ENCODE assay signal across 20 mouse cellular contexts in genomic region chr1:57472235-57472634, GRCm38 (mm10).
A peak's percentile ranks its signal among the peaks of the same experiment; 100 is the strongest.
DNase-seq lines count a peak whose midpoint lies in the region; ATAC-seq lines count a peak whose summit lies in the region.
"Had no signal": no experiment of that assay in that cellular context is flagged by ENCODE, and none has a peak within 500 bp of the region (broad histone marks: within the 10 kb centered on the region; RNA-seq: fewer than 3 reads in every experiment).

No protein-coding gene starts in this region.

- peak; percentile 89 to 91 for ATAC-seq in hematopoietic stem cell, adult 5-6 weeks (replicated peaks in 1 of 2; ENCODE audit: insufficient read depth in 1 of 2, low FRiP score in 2 of 2, low TSS enrichment in 1 of 2, low read depth in 1 of 2, poor library complexity in 2 of 2, severe bottlenecking in 2 of 2)
- ATAC-seq: forebrain, embryonic 15.5 days; intestine, postnatal 0 days had no signal

- DNase-seq in lung, postnatal 36 days: peak; percentile 10
- DNase-seq in lung, postnatal 4 days: no peak
- peak; percentile 97 for DNase-seq in MEL-GATA-1-ER (ENCODE audit: extremely low read depth, low read depth)
- DNase-seq in urinary bladder, postnatal 25 days (ENCODE audit: low spot score): no peak
- DNase-seq in adrenal gland, postnatal 36 days: no peak
- no peak for DNase-seq in spleen, postnatal 10 days (ENCODE audit: low spot score in 2 of 2)
- DNase-seq: adrenal gland, adult 2 months; cerebellum, adult 11 months; cerebellum, adult 9-10 months; cerebellum, postnatal 36 days; embryo, embryonic 11 days; gastrocnemius, postnatal 36 days; heart, adult 2 months; heart, postnatal 4 days; kidney, postnatal 25 days; liver; thymus, postnatal 4 days had no signal

Comparison
In these comparisons a context has a peak if more than half of its experiments do, and no peak if none do; other contexts are left out.
1. DNase-seq: peak in lung, postnatal 36 days (single experiment) and MEL-GATA-1-ER (single experiment); none in lung, postnatal 4 days (0 of 2), urinary bladder, postnatal 25 days (single experiment), adrenal gland, postnatal 36 days (0 of 2) and spleen, postnatal 10 days (0 of 2).